Mouse (Mus musculus) lung, embryonic 15.5 days (tissue): ENCODE results near the gene Exosc3. TPM values are rescaled to one million over a fixed set of nuclear protein-coding genes. Genes with fewer than 3 reads are reported as not detected.

ENCODE experiments used
- ATAC-seq: fragments of 200-750 bp; cut with Nextera tagmentation; 2 replicates; pipeline ENCODE4 v1.8.0; 2017; ENCODE audit warnings: moderate number of reproducible peaks, borderline replicate concordance; ENCODE audit not compliant: low FRiP score, low TSS enrichment; ENCODE audit errors: extremely low read depth
- H3K27ac ChIP-seq: fragments of 300-500 bp; sonication (generic); 2 replicates; pipeline ENCODE4 v1.5.1; 2015; ENCODE audit warnings: moderate library complexity, mild to moderate bottlenecking, inconsistent platforms
- H3K27me3 ChIP-seq: fragments of 300-500 bp; sonication (generic); 2 replicates; pipeline ENCODE4 v1.6.1; 2015; ENCODE audit warnings: inconsistent platforms
- H3K36me3 ChIP-seq: fragments of 300-500 bp; sonication (generic); 2 replicates; pipeline ENCODE4 v1.6.1; 2015; ENCODE audit warnings: inconsistent platforms
- H3K4me1 ChIP-seq: fragments of 300-500 bp; sonication (generic); 2 replicates; pipeline ENCODE4 v1.6.1; 2015; ENCODE audit warnings: inconsistent platforms
- H3K4me2 ChIP-seq: fragments of 300-500 bp; sonication (generic); 2 replicates; pipeline ENCODE4 v1.6.1; 2015; ENCODE audit warnings: inconsistent platforms, mild to moderate bottlenecking, moderate library complexity
- H3K4me3 ChIP-seq: fragments of 300-500 bp; sonication (generic); 2 replicates; pipeline ENCODE4 v1.5.1; 2015; ENCODE audit warnings: mild to moderate bottlenecking, inconsistent platforms
- H3K9ac ChIP-seq: fragments of 300-500 bp; sonication (generic); 2 replicates; pipeline ENCODE4 v1.6.1; 2015; ENCODE audit warnings: inconsistent platforms
- H3K9me3 ChIP-seq: fragments of 300-500 bp; sonication (generic); 2 replicates; pipeline ENCODE4 v1.6.1; 2016; ENCODE audit warnings: inconsistent platforms
- WGBS: fragments of 180-500 bp; shearing (Covaris S2); methylation state at CpG from one replicate; pipeline ENCODE4 v1.1.7; 2015; 5-methylcytosine and 5-hydroxymethylcytosine counted together
- polyA plus RNA-seq: library from polyadenylated mRNA; unstranded; fragments of >200 nt; fragmentation: Nextera tagmentation; extraction: Ambion mirVana; gene quantifications from 2 replicates; pipeline ENCODE4 v1.2.1, GENCODE M21; 2015

The Exosc3 gene
- polyA plus RNA-seq, 1 experiment from 2014 or later = 82.8 TPM

- no peak overlapping the region for H3K9ac ChIP-seq
- no peaks in the 10 kb centered on the region for H3K27me3 ChIP-seq
- WGBS = 67% methylated on average over 8 of the region's 8 CpGs
- no peak overlapping the region for H3K4me3 ChIP-seq
- H3K36me3 ChIP-seq = no peaks in the 10 kb centered on the region
- no peak for ATAC-seq
- H3K27ac ChIP-seq = no peak overlapping the region
- no peak overlapping the region for H3K4me2 ChIP-seq
- peaks cover 5% of the 10 kb centered on the region; the same call in 1 of the 2 replicates for H3K4me1 ChIP-seq
- no peaks in the 10 kb centered on the region for H3K9me3 ChIP-seq
Observed at GRCm38 (mm10) chr4:45275770-45276169, 66.8 kb downstream of the Exosc3 start.

GRCm38 (mm10) chr4:45271041-45271452 is 71.5 kb downstream of the Exosc3 start:
- ATAC-seq = no peak
- H3K27me3 ChIP-seq = no peaks in the 10 kb centered on the region
- peaks cover 5% of the 10 kb centered on the region; the same call in 1 of the 2 replicates for H3K4me1 ChIP-seq
- WGBS = 79% methylated on average over 10 of the region's 10 CpGs
- H3K4me3 ChIP-seq = no peak overlapping the region
- no peak overlapping the region for H3K27ac ChIP-seq
- H3K36me3 ChIP-seq = no peaks in the 10 kb centered on the region
- H3K9me3 ChIP-seq = no peaks in the 10 kb centered on the region
- no peak overlapping the region for H3K4me2 ChIP-seq
- no peak overlapping the region for H3K9ac ChIP-seq

GRCm38 (mm10) chr4:45267883-45268282 is 74.6 kb downstream of the Exosc3 start:
- no peak for ATAC-seq
- Histone ChIP-seq H3K4me2 (no peak overlapping the region), H3K36me3 (no peaks in the 10 kb centered on the region), H3K9me3 (no peaks in the 10 kb centered on the region), H3K9ac (no peak overlapping the region), H3K27me3 (no peaks in the 10 kb centered on the region), H3K4me3 (no peak overlapping the region), H3K27ac (no peak overlapping the region), H3K4me1 (peaks cover 5% of the 10 kb centered on the region; the same call in 1 of the 2 replicates)
- WGBS = 50% methylated on average over 3 of the region's 3 CpGs

Other genes starting within 250 kb of the Exosc3 start
- 183 and 189 TPM in 2 replicates for gene Tomm5, start 234.6 kb downstream of the Exosc3 start, polyA plus RNA-seq
- gene Frmpd1, start 157.9 kb downstream of the Exosc3 start, polyA plus RNA-seq = 0.38 and 0.75 TPM in 2 replicates
- 17.0 and 17.6 TPM in 2 replicates for gene Trmt10b, start 45.6 kb downstream of the Exosc3 start, polyA plus RNA-seq
- 12.5 and 13.2 TPM in 2 replicates for gene Dcaf10, start 631 bp downstream of the Exosc3 start, polyA plus RNA-seq
- 65.7 and 68.1 TPM in 2 replicates for gene Slc25a51, start 66.0 kb upstream of the Exosc3 start, polyA plus RNA-seq
- 11.4 and 13.5 TPM in 2 replicates for gene Shb, start 189.7 kb upstream of the Exosc3 start, polyA plus RNA-seq